In genomic region chr4:140906076-140906826, GRCm38 (mm10) we compare ENCODE assay signal across 8 mouse cellular contexts. TPM values are rescaled to one million over a fixed set of nuclear protein-coding genes. Genes with fewer than 3 reads are reported as not detected.
A peak's percentile ranks its signal among the peaks of the same experiment; 100 is the strongest.
DNase-seq lines count a peak whose midpoint lies in the region; ATAC-seq lines count a peak whose summit lies in the region.

Padi2 (plus strand) TSS chr4:140906344.

- no peak within 1 kb of the TSS for H3K27ac ChIP-seq in hindbrain, embryonic 16.5 days (ENCODE audit: low read depth, low read length)

- peaks cover 17% of the 10 kb centered on the region for H3K27me3 ChIP-seq in hindbrain, embryonic 16.5 days (replicated peaks; ENCODE audit: control insufficient read depth, insufficient read depth, low read length)

- peak within 1 kb of the TSS; percentile 85 for H3K4me2 ChIP-seq in hindbrain, embryonic 16.5 days (ENCODE audit: low read length)

- H3K9ac ChIP-seq in hindbrain, embryonic 16.5 days (ENCODE audit: low read depth, low read length), result peak within 1 kb of the TSS; percentile 53

- H3K9me3 ChIP-seq in hindbrain, embryonic 16.5 days (ENCODE audit: control insufficient read depth, low read length), result no peaks in the 10 kb centered on the region

- peak within 1 kb of the TSS; percentile 44 for H3K4me3 ChIP-seq in hindbrain, embryonic 16.5 days (ENCODE audit: low read length)

- DNase-seq in R1 (ENCODE audit: low read depth, low spot score), result peak; percentile 86
- DNase-seq in cerebellum, postnatal 36 days, result peak; percentile 53 to 64
- peak; percentile 55 to 63 for DNase-seq in gastrocnemius, adult 8-10 months (ENCODE audit: low spot score in 2 of 2)
- DNase-seq in left cerebral cortex, adult 18-20 months (ENCODE audit: low spot score in 2 of 2), result peak; percentile 41 to 56
- DNase-seq in lung, postnatal 4 days, result peak; percentile 81 to 83
- DNase-seq in retina, embryonic 14.5 days (ENCODE audit: low spot score), result peak; percentile 93
- DNase-seq in thymus, postnatal 25 days, result peak; percentile 90

- whole genome bisulfite sequencing in hindbrain, embryonic 16.5 days, result 2% methylated on average over 36 of the region's 37 CpGs

- ATAC-seq in hindbrain, embryonic 16.5 days, result peak; percentile 82

- peaks cover 9% of the 10 kb centered on the region; the same call in 1 of the 2 replicates for H3K4me1 ChIP-seq in hindbrain, embryonic 16.5 days (ENCODE audit: control insufficient read depth, insufficient read depth, low read depth, low read length)

- no peaks in the 10 kb centered on the region for H3K36me3 ChIP-seq in hindbrain, embryonic 16.5 days (ENCODE audit: control insufficient read depth, insufficient read depth, low read length)

RNA-seq across cellular contexts. Expression of gene Padi2, which starts in this region (rescaled TPM):
- 100 to 1,000 TPM in 2 of 4 experiments, 10 to 100 TPM in 2; 91.7 to 147 (median 109) TPM for total RNA-seq in gastrocnemius, adult 8-10 months (2022)
- 2.4 and 2.7 TPM in 2 replicates for polyA plus RNA-seq in hindbrain, embryonic 16.5 days (2015; fragmentation: Nextera tagmentation; extraction: Ambion mirVana)
- 10 to 100 TPM; 13.5 to 14.6 TPM for total RNA-seq in left cerebral cortex, adult 18-20 months (2021)

Comparison
In these comparisons a context has a peak if more than half of its experiments do, and no peak if none do; other contexts are left out.
1. RNA of gene Padi2 (total RNA-seq): 91.7 to 147 TPM in gastrocnemius, adult 8-10 months; 13.5 to 14.6 TPM in left cerebral cortex, adult 18-20 months; every median in the first group is over 4 times any median in the second.
2. Peak in every context shown above with its lines, with median percentiles within 50 percentile points of each other: DNase-seq.